Mouse (Mus musculus) thymus, postnatal 4 days (tissue): ENCODE measurements around the gene Ggta1.

ENCODE experiments used
- DNase-seq: peaks from one replicate; pipeline ENCODE4 v3.0.0; 2021

Gene Ggta1

GRCm38 (mm10) chr2:35397590-35398173 lies 65.3 kb downstream of the Ggta1 start:
- DNase-seq: peak; percentile 79

GRCm38 (mm10) chr2:35397096-35397495 lies 65.9 kb downstream of the Ggta1 start, which contains the start of gene 4930402F06Rik:
Gene 4930402F06Rik (minus strand): TSS chr2:35397175.
- DNase-seq: no peak

- DNase-seq: no peak
Measured at GRCm38 (mm10) chr2:35385441-35385871, 77.6 kb downstream of the Ggta1 start.

- DNase-seq: no peak
Measured at GRCm38 (mm10) chr2:35379306-35379705, 83.7 kb downstream of the Ggta1 start.

- DNase-seq: no peak
Measured at GRCm38 (mm10) chr2:35377600-35377999, 85.4 kb downstream of the Ggta1 start.

GRCm38 (mm10) chr2:35373003-35373402 lies 90.0 kb downstream of the Ggta1 start:
- DNase-seq: peak; percentile 72

GRCm38 (mm10) chr2:35370686-35371085 lies 92.3 kb downstream of the Ggta1 start:
- no peak for DNase-seq

- no peak for DNase-seq
Measured at GRCm38 (mm10) chr2:35367629-35368028, 95.4 kb downstream of the Ggta1 start, which contains the start of gene 4930568D16Rik. Gene 4930568D16Rik (minus strand): TSS chr2:35367729.
